Mouse (Mus musculus): Measurements from ENCODE around the gene Gata1. TPM values are rescaled to one million over a fixed set of nuclear protein-coding genes. Genes with fewer than 3 reads are reported as not detected.
"Not testable (repeated sequence)": the region's sequence is repeated elsewhere in the genome, so short reads cannot be mapped to it uniquely, and the experiment has no call there.

Gene Gata1
- 4.7 and 4.9 TPM in 2 replicates for polyA plus RNA-seq (2014; fragmentation: Nextera tagmentation; extraction: Ambion mirVana)

- Histone ChIP-seq H3K9me3 (ENCODE audit: control insufficient read depth, low read length) (no peaks in the 10 kb centered on the region), H3K9ac (ENCODE audit: low read length) (no peak within 1 kb of the TSS), H3K36me3 (ENCODE audit: control insufficient read depth, insufficient read depth, low read length) (no peaks in the 10 kb centered on the region), H3K4me1 (ENCODE audit: control insufficient read depth, insufficient read depth, low read length) (no peaks in the 10 kb centered on the region), H3K4me3 (ENCODE audit: low read depth, low read length) (no peak within 1 kb of the TSS), H3K4me2 (ENCODE audit: low read depth) (no peak within 1 kb of the TSS), H3K27ac (ENCODE audit: low read depth, low read length) (no peak within 1 kb of the TSS), H3K27me3 (ENCODE audit: control insufficient read depth, insufficient read depth, low read length) (no peaks in the 10 kb centered on the region)
- ATAC-seq (ENCODE audit: insufficient read depth, low FRiP score, low TSS enrichment) (no peak), DNase-seq (ENCODE audit: low spot score) (no peak)
- WGBS: 91% methylated on average over 11 of the region's 11 CpGs
These were observed at the start of gene Gata1 for GRCm38 (mm10) chrX:7977892-7978291. Gene Gata1, minus strand, starts transcription at chrX:7978071.

- Histone ChIP-seq H3K4me2 (ENCODE audit: low read depth) (no peak overlapping the region), H3K27ac (ENCODE audit: low read depth, low read length) (no peak overlapping the region), H3K27me3 (ENCODE audit: control insufficient read depth, insufficient read depth, low read length) (no peaks in the 10 kb centered on the region), H3K36me3 (ENCODE audit: control insufficient read depth, insufficient read depth, low read length) (no peaks in the 10 kb centered on the region), H3K9ac (ENCODE audit: low read length) (no peak overlapping the region), H3K4me1 (ENCODE audit: control insufficient read depth, insufficient read depth, low read length) (no peaks in the 10 kb centered on the region), H3K9me3 (ENCODE audit: control insufficient read depth, low read length) (no peaks in the 10 kb centered on the region), H3K4me3 (ENCODE audit: low read depth, low read length) (no peak overlapping the region)
- ATAC-seq (ENCODE audit: insufficient read depth, low FRiP score, low TSS enrichment): no peak
- 79% methylated on average over 4 of the region's 4 CpGs for WGBS
- DNase-seq (ENCODE audit: low spot score): no peak
These were observed 48.9 kb upstream of the Gata1 start for GRCm38 (mm10) chrX:8026811-8027210.

DNA sequence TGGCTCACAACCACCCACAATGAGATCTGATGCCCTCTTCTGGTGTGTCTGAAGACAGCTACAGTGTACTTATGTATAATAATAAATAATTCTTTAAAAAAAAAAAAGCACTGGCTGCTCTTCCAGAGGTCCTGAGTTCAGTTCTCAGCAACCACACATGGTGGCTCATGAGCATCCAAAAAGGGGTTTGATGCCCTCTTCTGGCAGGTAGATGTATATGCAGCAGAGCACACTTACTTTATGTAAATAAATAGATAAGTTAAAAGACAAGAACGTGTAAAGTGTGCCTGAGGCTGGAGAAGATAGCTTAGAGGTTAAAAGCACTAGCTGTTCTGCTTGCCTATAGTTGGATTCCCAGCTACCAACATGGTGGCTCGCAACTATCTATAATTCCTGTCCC, 46.9 kb upstream of the Gata1 start:
- Histone ChIP-seq H3K9me3 (ENCODE audit: control insufficient read depth, low read length) (no peaks in the 10 kb centered on the region), H3K36me3 (ENCODE audit: control insufficient read depth, insufficient read depth, low read length) (no peaks in the 10 kb centered on the region)
- ATAC-seq (ENCODE audit: insufficient read depth, low FRiP score, low TSS enrichment): no peak

DNA sequence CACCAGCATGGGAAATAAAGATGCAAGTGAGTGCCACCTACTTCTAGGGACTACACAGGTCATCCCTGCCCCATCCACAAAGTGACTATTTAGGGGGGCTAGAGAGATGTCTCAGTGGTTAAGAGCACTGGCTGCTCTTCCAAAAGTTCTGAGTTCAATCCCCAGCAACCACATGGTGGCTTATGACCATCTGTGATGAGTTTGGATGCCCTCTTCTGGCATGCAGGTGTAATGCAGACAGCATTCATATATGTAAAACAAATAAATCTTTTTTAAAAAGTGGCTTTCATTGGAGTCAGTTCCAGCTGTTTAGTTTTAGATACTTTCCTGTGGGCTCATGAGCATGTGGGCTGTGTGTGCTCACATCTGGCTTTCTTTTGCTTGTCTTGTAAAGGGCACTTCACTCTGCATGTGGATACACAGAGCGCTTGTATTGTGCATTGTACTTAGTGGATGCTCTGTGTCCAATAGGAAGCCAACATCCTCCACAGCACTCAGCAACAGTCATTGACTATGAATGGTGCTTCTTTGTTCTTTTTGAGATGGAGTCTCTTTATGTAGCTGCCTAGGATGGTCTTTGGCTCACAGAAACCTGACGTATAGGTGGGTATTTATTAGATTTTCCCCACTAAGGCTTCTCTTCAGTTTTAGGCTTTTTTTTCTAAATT, 42.4 kb upstream of the Gata1 start:
- no peak overlapping the region for H3K4me3 ChIP-seq (ENCODE audit: low read depth, low read length)
- H3K27ac ChIP-seq (ENCODE audit: low read depth, low read length): no peak overlapping the region
- no peak for DNase-seq (ENCODE audit: low spot score)
- no peaks in the 10 kb centered on the region for H3K4me1 ChIP-seq (ENCODE audit: control insufficient read depth, insufficient read depth, low read length)
- H3K36me3 ChIP-seq (ENCODE audit: control insufficient read depth, insufficient read depth, low read length): no peaks in the 10 kb centered on the region
- H3K27me3 ChIP-seq (ENCODE audit: control insufficient read depth, insufficient read depth, low read length): no peaks in the 10 kb centered on the region
- ATAC-seq (ENCODE audit: insufficient read depth, low FRiP score, low TSS enrichment): no peak
- no peak overlapping the region for H3K9ac ChIP-seq (ENCODE audit: low read length)
- 74% methylated on average over 2 of the region's 2 CpGs for WGBS
- H3K4me2 ChIP-seq (ENCODE audit: low read depth): no peak overlapping the region
- no peaks in the 10 kb centered on the region for H3K9me3 ChIP-seq (ENCODE audit: control insufficient read depth, low read length)

More for the DNA sequence above, 46.9 kb upstream of the Gata1 start:
- Histone ChIP-seq H3K4me3 (ENCODE audit: low read depth, low read length) (no peak overlapping the region), H3K27ac (ENCODE audit: low read depth, low read length) (no peak overlapping the region), H3K4me2 (ENCODE audit: low read depth) (no peak overlapping the region), H3K27me3 (ENCODE audit: control insufficient read depth, insufficient read depth, low read length) (no peaks in the 10 kb centered on the region), H3K4me1 (ENCODE audit: control insufficient read depth, insufficient read depth, low read length) (no peaks in the 10 kb centered on the region), H3K9ac (ENCODE audit: low read length) (no peak overlapping the region)
- no peak for DNase-seq (ENCODE audit: low spot score)
- WGBS: 83% methylated on average over 2 of the region's 2 CpGs

GRCm38 (mm10) chrX:8018286-8018685, 40.4 kb upstream of the Gata1 start, which contains the start of gene Glod5:
Gene Glod5, minus strand, starts transcription at chrX:8018492.
- Histone ChIP-seq H3K4me1 (ENCODE audit: control insufficient read depth, insufficient read depth, low read length) (no peaks in the 10 kb centered on the region), H3K4me2 (ENCODE audit: low read depth) (no peak within 1 kb of the TSS), H3K9ac (ENCODE audit: low read length) (no peak within 1 kb of the TSS), H3K9me3 (ENCODE audit: control insufficient read depth, low read length) (no peaks in the 10 kb centered on the region), H3K27me3 (ENCODE audit: control insufficient read depth, insufficient read depth, low read length) (no peaks in the 10 kb centered on the region), H3K36me3 (ENCODE audit: control insufficient read depth, insufficient read depth, low read length) (no peaks in the 10 kb centered on the region), H3K4me3 (ENCODE audit: low read depth, low read length) (no peak within 1 kb of the TSS), H3K27ac (ENCODE audit: low read depth, low read length) (no peak within 1 kb of the TSS)
- 57% methylated on average over 2 of the region's 2 CpGs for WGBS
- DNase-seq (ENCODE audit: low spot score): no peak
- no peak for ATAC-seq (ENCODE audit: insufficient read depth, low FRiP score, low TSS enrichment)

- no peak overlapping the region for H3K9ac ChIP-seq (ENCODE audit: low read length)
- no peaks in the 10 kb centered on the region for H3K9me3 ChIP-seq (ENCODE audit: control insufficient read depth, low read length)
- H3K36me3 ChIP-seq (ENCODE audit: control insufficient read depth, insufficient read depth, low read length): no peaks in the 10 kb centered on the region
- ATAC-seq (ENCODE audit: insufficient read depth, low FRiP score, low TSS enrichment) (no peak), DNase-seq (ENCODE audit: low spot score) (peak; percentile 61)
- 10% methylated on average over 5 of the region's 5 CpGs for WGBS
- no peak overlapping the region for H3K4me3 ChIP-seq (ENCODE audit: low read depth, low read length)
- no peak overlapping the region for H3K4me2 ChIP-seq (ENCODE audit: low read depth)
- H3K27me3 ChIP-seq (ENCODE audit: control insufficient read depth, insufficient read depth, low read length): no peaks in the 10 kb centered on the region
- H3K4me1 ChIP-seq (ENCODE audit: control insufficient read depth, insufficient read depth, low read length): no peaks in the 10 kb centered on the region
- H3K27ac ChIP-seq (ENCODE audit: low read depth, low read length): no peak overlapping the region
These were observed 39.3 kb upstream of the Gata1 start for GRCm38 (mm10) chrX:8017142-8017541.

DNA sequence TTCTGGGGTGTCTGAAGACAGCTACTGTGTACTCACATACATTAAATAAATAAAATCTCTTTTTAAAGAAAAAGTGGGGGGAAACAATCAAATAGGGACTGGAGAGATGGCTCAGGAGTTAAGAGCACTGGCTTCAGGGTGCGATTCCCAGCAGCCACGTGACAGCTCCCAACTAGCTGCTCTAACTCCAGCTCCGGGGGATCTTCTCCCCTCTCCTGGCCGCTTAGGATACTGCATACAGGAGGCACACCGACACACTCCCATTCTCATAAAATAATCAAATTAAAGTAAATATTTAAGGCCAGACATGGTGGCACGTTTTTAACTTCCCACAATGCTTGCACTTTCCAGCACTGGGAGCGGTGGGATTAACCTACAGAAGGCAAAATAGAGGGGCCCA, 37.8 kb upstream of the Gata1 start:
- not testable (repeated sequence) for H3K9ac ChIP-seq (ENCODE audit: low read length); ATAC-seq (ENCODE audit: insufficient read depth, low FRiP score, low TSS enrichment); H3K27ac ChIP-seq (ENCODE audit: low read depth, low read length); H3K4me3 ChIP-seq (ENCODE audit: low read depth, low read length); H3K4me1 ChIP-seq (ENCODE audit: control insufficient read depth, insufficient read depth, low read length); H3K4me2 ChIP-seq (ENCODE audit: low read depth); H3K36me3 ChIP-seq (ENCODE audit: control insufficient read depth, insufficient read depth, low read length); H3K27me3 ChIP-seq (ENCODE audit: control insufficient read depth, insufficient read depth, low read length); DNase-seq (ENCODE audit: low spot score); H3K9me3 ChIP-seq (ENCODE audit: control insufficient read depth, low read length)
- 19% methylated on average over 7 of the region's 7 CpGs for WGBS

GRCm38 (mm10) chrX:8013569-8014314, 35.9 kb upstream of the Gata1 start:
- no peaks in the 10 kb centered on the region for H3K9me3 ChIP-seq (ENCODE audit: control insufficient read depth, low read length)
- ATAC-seq (ENCODE audit: insufficient read depth, low FRiP score, low TSS enrichment) (no peak), DNase-seq (ENCODE audit: low spot score) (peak; percentile 15)
- WGBS: 26% methylated on average over 7 of the region's 8 CpGs
- H3K27ac ChIP-seq (ENCODE audit: low read depth, low read length): no peak overlapping the region
- H3K9ac ChIP-seq (ENCODE audit: low read length): no peak overlapping the region
- no peaks in the 10 kb centered on the region for H3K27me3 ChIP-seq (ENCODE audit: control insufficient read depth, insufficient read depth, low read length)
- H3K4me3 ChIP-seq (ENCODE audit: low read depth, low read length): no peak overlapping the region
- H3K4me1 ChIP-seq (ENCODE audit: control insufficient read depth, insufficient read depth, low read length): no peaks in the 10 kb centered on the region
- H3K4me2 ChIP-seq (ENCODE audit: low read depth): no peak overlapping the region
- no peaks in the 10 kb centered on the region for H3K36me3 ChIP-seq (ENCODE audit: control insufficient read depth, insufficient read depth, low read length)

DNA sequence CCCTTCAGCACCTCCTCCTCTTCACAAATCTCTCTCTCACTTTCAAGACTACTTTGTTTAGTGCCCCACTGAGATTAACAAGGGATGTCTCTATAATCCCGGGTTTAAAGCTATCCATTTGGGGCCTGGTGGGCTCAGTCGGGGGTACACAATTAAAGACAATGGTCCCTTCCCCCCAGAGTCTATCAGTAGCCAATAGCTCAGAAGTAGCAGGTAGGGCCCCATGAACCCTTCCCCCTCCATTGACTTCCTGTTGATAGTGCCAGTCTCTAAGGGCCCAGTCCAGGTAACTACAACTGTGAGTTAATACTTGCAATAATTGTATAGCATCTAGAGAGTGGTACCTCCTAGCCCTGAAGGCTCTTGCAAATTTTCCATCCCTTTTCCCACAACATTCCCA, 35.3 kb upstream of the Gata1 start:
- Histone ChIP-seq H3K4me1 (ENCODE audit: control insufficient read depth, insufficient read depth, low read length) (no peaks in the 10 kb centered on the region), H3K9me3 (ENCODE audit: control insufficient read depth, low read length) (no peaks in the 10 kb centered on the region), H3K27ac (ENCODE audit: low read depth, low read length) (no peak overlapping the region), H3K36me3 (ENCODE audit: control insufficient read depth, insufficient read depth, low read length) (no peaks in the 10 kb centered on the region), H3K27me3 (ENCODE audit: control insufficient read depth, insufficient read depth, low read length) (no peaks in the 10 kb centered on the region), H3K4me2 (ENCODE audit: low read depth) (no peak overlapping the region), H3K4me3 (ENCODE audit: low read depth, low read length) (no peak overlapping the region), H3K9ac (ENCODE audit: low read length) (no peak overlapping the region)
- no peak for DNase-seq (ENCODE audit: low spot score)
- WGBS: 18% methylated on average over 2 of the region's 2 CpGs
- no peak for ATAC-seq (ENCODE audit: insufficient read depth, low FRiP score, low TSS enrichment)
